In the genomic region with DNA sequence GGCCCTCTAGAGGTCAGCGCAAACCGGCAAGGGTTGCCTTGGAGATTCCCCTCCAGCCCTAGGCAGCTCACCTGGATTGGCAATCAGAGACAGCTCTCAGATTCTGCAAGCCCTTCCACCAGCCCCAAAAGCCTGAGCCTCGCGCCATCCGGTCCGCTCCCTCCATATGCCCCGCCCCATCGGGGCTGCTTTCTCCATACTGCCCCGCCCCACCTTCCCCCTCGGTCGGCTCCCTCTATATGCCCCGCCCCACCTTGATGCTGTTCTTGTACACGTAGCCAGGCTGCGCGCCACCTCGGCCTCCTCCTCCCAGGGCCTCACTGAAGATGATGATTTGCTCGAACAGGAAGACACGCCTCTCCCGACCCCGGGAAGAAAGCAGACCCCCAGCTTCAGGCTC, we compare ENCODE assay signal across 9 mouse cellular contexts. TPM values are rescaled to one million over a fixed set of nuclear protein-coding genes. Genes with fewer than 3 reads are reported as not detected.
DNase-seq lines count a peak whose midpoint lies in the region; ATAC-seq and TF ChIP-seq lines count a peak whose summit lies in the region.
"Had no signal": no experiment of that assay in that cellular context is flagged by ENCODE, and none has a peak within 500 bp of the region (broad histone marks: within the 10 kb centered on the region; RNA-seq: fewer than 3 reads in every experiment).

No protein-coding gene starts in this region.

- ATAC-seq in hindbrain, embryonic 12.5 days (ENCODE audit: low FRiP score) = no peak
- no peak for ATAC-seq in erythroid progenitor cell, adult 5-6 weeks (replicated peaks; ENCODE audit: low FRiP score, poor library complexity, severe bottlenecking)

- peaks cover 43% of the 10 kb centered on the region for H3K4me1 ChIP-seq in hindbrain, embryonic 12.5 days
- peaks cover 63% of the 10 kb centered on the region for H3K4me1 ChIP-seq in midbrain, embryonic 10.5 days

- 17% methylated on average over 20 of the region's 20 CpGs for whole genome bisulfite sequencing in hindbrain, embryonic 12.5 days
- WGBS in midbrain, embryonic 10.5 days = 10% methylated on average over 20 of the region's 20 CpGs

- DNase-seq in gastrocnemius, adult 2 months = no peak
- DNase-seq in gastrocnemius, postnatal 4 days (ENCODE audit: low spot score in 2 of 2) = no peak
- peak; percentile 66 for DNase-seq in WW6 (ENCODE audit: low read depth, low spot score)
- peak; percentile 24 for DNase-seq in midbrain, embryonic 10.5 days (ENCODE audit: low spot score)
- no peak for DNase-seq in gastrocnemius, postnatal 10 days
- DNase-seq in layer of hippocampus, postnatal 25 days (ENCODE audit: extremely low spot score in 1 of 2, low spot score in 1 of 2) = no peak
- DNase-seq: cerebellum, adult 9-10 months had no signal

- H3K9me3 ChIP-seq in hindbrain, embryonic 12.5 days (replicated peaks) = no peaks in the 10 kb centered on the region
- H3K9me3 ChIP-seq in midbrain, embryonic 10.5 days (replicated peaks) = no peaks in the 10 kb centered on the region

- H3K36me3 ChIP-seq in hindbrain, embryonic 12.5 days = 0 out of 2 replicates have a peak, but pooled peaks cover 4% of the 10 kb centered on the region
- H3K36me3 ChIP-seq in midbrain, embryonic 10.5 days = peaks cover 36% of the 10 kb centered on the region

- peak overlapping the region; percentile 67 for H3K4me3 ChIP-seq in gastrocnemius, adult 2 months
- no peak overlapping the region for H3K4me3 ChIP-seq in hindbrain, embryonic 12.5 days
- H3K4me3 ChIP-seq in midbrain, embryonic 10.5 days = peak overlapping the region; percentile 31

- intact Hi-C loops in gastrocnemius, adult 2 months (cut with DNase I) = no loop called here

- no peak for TF ChIP-seq CTCF in gastrocnemius, adult 2 months (IDR thresholded peaks at IDR 0.05)

- H3K4me2 ChIP-seq in hindbrain, embryonic 12.5 days (replicated peaks) = peak overlapping the region; percentile 24

- H3K27me3 ChIP-seq in hindbrain, embryonic 12.5 days = peaks cover 44% of the 10 kb centered on the region
- H3K27me3 ChIP-seq in midbrain, embryonic 10.5 days (ENCODE audit: low read depth, poor library complexity, severe bottlenecking) = peaks cover 69% of the 10 kb centered on the region

- H3K9ac ChIP-seq in hindbrain, embryonic 12.5 days = no peak overlapping the region

- peak overlapping the region; percentile 78; the same call in 1 of the 2 replicates for H3K27ac ChIP-seq in gastrocnemius, adult 2 months
- no peak overlapping the region for H3K27ac ChIP-seq in hindbrain, embryonic 12.5 days
- 0 out of 2 replicates have a peak overlapping the region, but pooled peaks have one; percentile 18 for H3K27ac ChIP-seq in midbrain, embryonic 10.5 days (replicated peaks)

RNA-seq across cellular contexts. Expression of a gene that starts 3.3 kb away (rescaled TPM):
- total RNA-seq in gastrocnemius, adult 2 months (2021) = 1 to 10 TPM; 4.1 to 5.4 TPM
- total RNA-seq in gastrocnemius, postnatal 4 days (2021) = 1 to 10 TPM; 3.8 to 4.3 TPM
- polyA plus RNA-seq in hindbrain, embryonic 12.5 days (2016; fragmentation: Nextera tagmentation; extraction: Ambion mirVana) = 1.2 and 2.2 TPM in 2 replicates
- 0.87 and 1.4 TPM in 2 replicates for polyA plus RNA-seq in midbrain, embryonic 10.5 days (2016; fragmentation: Nextera tagmentation; extraction: Ambion mirVana)
- total RNA-seq in erythroid progenitor cell, adult 5-6 weeks (2015; ENCODE audit: low replicate concordance) = not detected in 2 replicates
- total RNA-seq in erythroid progenitor cell, adult 5-6 weeks (2017; ENCODE audit: low replicate concordance) = not detected in 2 replicates
- 1 to 10 TPM; 3.0 to 6.1 TPM for total RNA-seq in gastrocnemius, postnatal 10 days (2021)
- total RNA-seq in layer of hippocampus, postnatal 25 days (2021) = 10 to 100 TPM; 10.5 to 25.1 TPM

RNA-seq across cellular contexts. Expression of a gene that starts 6.1 kb away (rescaled TPM):
- 1 to 10 TPM; 8.5 to 8.8 TPM for total RNA-seq in gastrocnemius, adult 2 months (2021)
- 10 to 100 TPM; 40.4 to 43.0 TPM for total RNA-seq in gastrocnemius, postnatal 4 days (2021)
- 52.2 and 61.4 TPM in 2 replicates for polyA plus RNA-seq in hindbrain, embryonic 12.5 days (2016; fragmentation: Nextera tagmentation; extraction: Ambion mirVana)
- polyA plus RNA-seq in midbrain, embryonic 10.5 days (2016; fragmentation: Nextera tagmentation; extraction: Ambion mirVana) = 24.8 and 28.7 TPM in 2 replicates
- total RNA-seq in erythroid progenitor cell, adult 5-6 weeks (2015; ENCODE audit: low replicate concordance) = 0.72 TPM in 1 of 2 replicates, not detected in the other
- total RNA-seq in erythroid progenitor cell, adult 5-6 weeks (2017; ENCODE audit: low replicate concordance) = 0.13 and 10.1 TPM in 2 replicates
- 10 to 100 TPM; 16.2 to 26.2 TPM for total RNA-seq in gastrocnemius, postnatal 10 days (2021)
- total RNA-seq in layer of hippocampus, postnatal 25 days (2021) = 100 to 1,000 TPM; 295 to 338 TPM

RNA-seq across cellular contexts. Expression of a gene that starts 11.8 kb away (rescaled TPM):
- total RNA-seq in gastrocnemius, adult 2 months (2021) = 10 to 100 TPM; 20.8 to 25.6 TPM
- total RNA-seq in gastrocnemius, postnatal 4 days (2021) = 10 to 100 TPM; 43.8 to 49.7 TPM
- polyA plus RNA-seq in hindbrain, embryonic 12.5 days (2016; fragmentation: Nextera tagmentation; extraction: Ambion mirVana) = 199 and 203 TPM in 2 replicates
- polyA plus RNA-seq in midbrain, embryonic 10.5 days (2016; fragmentation: Nextera tagmentation; extraction: Ambion mirVana) = 119 and 142 TPM in 2 replicates
- total RNA-seq in erythroid progenitor cell, adult 5-6 weeks (2015; ENCODE audit: low replicate concordance) = 18.9 and 22.0 TPM in 2 replicates
- total RNA-seq in erythroid progenitor cell, adult 5-6 weeks (2017; ENCODE audit: low replicate concordance) = 6.3 and 11.9 TPM in 2 replicates
- total RNA-seq in gastrocnemius, postnatal 10 days (2021) = 10 to 100 TPM; 28.8 to 37.6 TPM
- total RNA-seq in layer of hippocampus, postnatal 25 days (2021) = 100 to 1,000 TPM; 210 to 243 TPM

RNA-seq across cellular contexts. Expression of a gene that starts 18.7 kb away (rescaled TPM):
- under 1 TPM; 0.66 to 0.89 TPM for total RNA-seq in gastrocnemius, adult 2 months (2021)
- 1 to 10 TPM; 3.4 to 3.6 TPM for total RNA-seq in gastrocnemius, postnatal 4 days (2021)
- polyA plus RNA-seq in hindbrain, embryonic 12.5 days (2016; fragmentation: Nextera tagmentation; extraction: Ambion mirVana) = 21.6 and 25.8 TPM in 2 replicates
- polyA plus RNA-seq in midbrain, embryonic 10.5 days (2016; fragmentation: Nextera tagmentation; extraction: Ambion mirVana) = 4.9 and 6.1 TPM in 2 replicates
- total RNA-seq in erythroid progenitor cell, adult 5-6 weeks (2015; ENCODE audit: low replicate concordance) = 25.2 and 34.2 TPM in 2 replicates
- 10.7 and 14.0 TPM in 2 replicates for total RNA-seq in erythroid progenitor cell, adult 5-6 weeks (2017; ENCODE audit: low replicate concordance)
- total RNA-seq in gastrocnemius, postnatal 10 days (2021) = 1 to 10 TPM; 1.6 to 3.3 TPM
- 100 to 1,000 TPM; 113 to 114 TPM for total RNA-seq in layer of hippocampus, postnatal 25 days (2021)

RNA-seq across cellular contexts. Expression of a gene that starts 27.6 kb away (rescaled TPM):
- total RNA-seq in gastrocnemius, adult 2 months (2021) = 1 to 10 TPM; 7.6 to 7.9 TPM
- total RNA-seq in gastrocnemius, postnatal 4 days (2021) = 10 to 100 TPM; 11.5 to 12.7 TPM
- 23.2 and 24.9 TPM in 2 replicates for polyA plus RNA-seq in hindbrain, embryonic 12.5 days (2016; fragmentation: Nextera tagmentation; extraction: Ambion mirVana)
- 16.5 and 18.1 TPM in 2 replicates for polyA plus RNA-seq in midbrain, embryonic 10.5 days (2016; fragmentation: Nextera tagmentation; extraction: Ambion mirVana)
- 31.4 and 61.6 TPM in 2 replicates for total RNA-seq in erythroid progenitor cell, adult 5-6 weeks (2015; ENCODE audit: low replicate concordance)
- 37.8 and 46.2 TPM in 2 replicates for total RNA-seq in erythroid progenitor cell, adult 5-6 weeks (2017; ENCODE audit: low replicate concordance)
- total RNA-seq in gastrocnemius, postnatal 10 days (2021) = 1 to 10 TPM; 8.5 to 9.6 TPM
- 10 to 100 TPM; 92.7 to 98.9 TPM for total RNA-seq in layer of hippocampus, postnatal 25 days (2021)

Comparison
In these comparisons a context has a peak if more than half of its experiments do, and no peak if none do; other contexts are left out.
1. DNase-seq: peak in WW6 (single experiment) and midbrain, embryonic 10.5 days (single experiment); none in gastrocnemius, adult 2 months (single experiment), gastrocnemius, postnatal 4 days (0 of 2), gastrocnemius, postnatal 10 days (single experiment) and layer of hippocampus, postnatal 25 days (0 of 2).
2. RNA of a gene that starts 6.1 kb away (total RNA-seq): 295 to 338 TPM in layer of hippocampus, postnatal 25 days; 40.4 to 43.0 TPM in gastrocnemius, postnatal 4 days, 16.2 to 26.2 TPM in gastrocnemius, postnatal 10 days, 0.13 to 10.1 TPM in erythroid progenitor cell, adult 5-6 weeks and 8.5 to 8.8 TPM in gastrocnemius, adult 2 months; every median in the first group is over 4 times any median in the second.
3. RNA of a gene that starts 11.8 kb away (total RNA-seq): 210 to 243 TPM in layer of hippocampus, postnatal 25 days; 43.8 to 49.7 TPM in gastrocnemius, postnatal 4 days, 28.8 to 37.6 TPM in gastrocnemius, postnatal 10 days, 20.8 to 25.6 TPM in gastrocnemius, adult 2 months and 6.3 to 22.0 TPM in erythroid progenitor cell, adult 5-6 weeks; every median in the first group is over 4 times any median in the second.